Mouse (Mus musculus) lung, postnatal 0 days (tissue): ENCODE measurements around the gene Cyyr1.

ENCODE experiments used
- CTCF ChIP-seq: IDR thresholded peaks from 2 replicates; pipeline ENCODE4 v1.5.1; 2016; ENCODE audit warnings: antibody characterized with exemption, mild to moderate bottlenecking
- EP300 ChIP-seq: IDR thresholded peaks from 2 replicates; pipeline ENCODE4 v1.6.1; 2016; ENCODE audit warnings: antibody characterized with exemption, mild to moderate bottlenecking, control low read depth

DNA sequence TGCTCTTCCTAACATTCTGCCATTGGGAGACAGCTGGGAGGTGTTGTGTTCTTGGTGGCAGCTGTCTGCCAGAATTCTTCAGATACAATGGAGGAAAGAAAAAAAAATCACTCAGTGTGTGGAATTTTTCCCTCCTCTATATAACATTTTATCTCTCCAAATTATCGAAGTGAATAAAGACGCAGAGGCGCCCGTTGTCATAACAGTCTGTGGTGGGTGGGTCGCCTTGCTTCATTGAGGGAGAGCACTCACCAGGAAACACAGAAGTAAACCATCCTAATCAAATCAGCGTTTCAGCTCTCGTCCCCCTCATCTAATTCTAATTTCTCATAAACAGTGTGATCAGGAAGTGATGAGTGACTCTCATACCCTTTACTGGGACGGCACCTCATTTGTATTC lies 17.1 kb downstream of the Cyyr1 start:
- TF ChIP-seq CTCF (no peak), EP300 (peak; percentile 55)
